Mouse (Mus musculus): ENCODE measurements around the gene Rad21l. TPM values are rescaled to one million over a fixed set of nuclear protein-coding genes. Genes with fewer than 3 reads are reported as not detected.

Rad21l gene
- total RNA-seq, 1 experiment, result 0.13 TPM

DNA sequence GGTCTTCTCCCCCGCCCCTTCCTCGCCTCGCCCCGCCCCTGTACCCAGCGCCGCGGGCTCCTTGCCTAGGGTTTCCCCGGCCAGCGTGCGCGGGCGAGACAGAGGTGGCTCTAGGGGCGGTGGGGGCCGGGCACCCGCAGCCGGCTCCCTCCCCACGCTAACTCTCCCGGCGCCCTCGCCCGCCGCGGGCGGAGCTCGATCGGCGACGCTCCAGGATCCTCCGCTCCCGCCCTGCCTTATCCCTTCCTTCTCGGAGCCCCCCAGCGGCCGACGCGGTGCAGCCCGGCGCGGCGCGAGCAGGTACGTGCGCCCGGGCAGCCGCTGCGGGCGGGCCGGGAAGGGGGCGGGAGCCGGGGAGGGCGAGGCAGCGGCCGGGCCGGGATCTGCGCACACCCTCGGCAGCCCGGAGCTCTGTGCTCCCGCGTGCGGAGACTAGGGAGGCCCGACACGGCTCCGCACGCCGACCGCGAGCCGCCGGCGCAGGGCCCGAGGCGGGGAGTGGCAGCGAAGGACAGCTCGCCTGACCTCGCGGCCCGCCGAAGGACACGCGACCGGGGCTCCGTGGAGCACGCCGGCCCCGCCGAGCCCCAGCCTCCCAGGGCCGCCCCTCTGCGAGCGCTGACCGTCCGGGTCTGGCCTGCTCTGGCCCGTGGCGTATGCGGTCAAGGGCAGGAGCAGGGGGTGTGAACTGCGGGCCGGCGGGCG is 34.0 kb upstream of the Rad21l start:
- no peaks in the 10 kb centered on the region for H3K36me3 ChIP-seq (ENCODE audit: control insufficient read depth, insufficient read depth, low read length, poor library complexity, severe bottlenecking)
- DNase-seq (ENCODE audit: low read depth, low spot score), result no peak
- H3K4me3 ChIP-seq (ENCODE audit: insufficient read depth in 1 of 2, low read depth in 1 of 2, low read length in 2 of 2, poor library complexity in 1 of 2, severe bottlenecking in 1 of 2), result peak overlapping the region; percentile 66 to 84
- H3K27ac ChIP-seq (ENCODE audit: insufficient read depth, low read depth, low read length, poor library complexity, severe bottlenecking), result no peak overlapping the region
- no peaks in the 10 kb centered on the region for H3K9me3 ChIP-seq (ENCODE audit: control insufficient read depth, insufficient read depth, low read depth, low read length)
- TF ChIP-seq HCFC1 (IDR thresholded peaks at IDR 0.05; ENCODE audit: borderline replicate concordance, insufficient read depth, low read length) (no peak), CHD2 (IDR thresholded peaks at IDR 0.05; ENCODE audit: low read depth, low read length) (no peak), ZNF384 (IDR thresholded peaks at IDR 0.05; ENCODE audit: low read depth, low read length) (no peak)
- H3K4me1 ChIP-seq (ENCODE audit: control insufficient read depth in 2 of 2, insufficient read depth in 2 of 2, low read length in 2 of 2, poor library complexity in 1 of 2), result peaks cover 0 to 9% of the 10 kb centered on the region in 2 experiments; a peak in 2 of 4 replicates
- H3K9ac ChIP-seq (ENCODE audit: insufficient read depth, low read depth, low read length, poor library complexity, severe bottlenecking), result peak overlapping the region; percentile 77
- in situ Hi-C loops (cut with MboI; ENCODE audit: low sequenced_read_pairs in 2 of 2, unreplicated experiment in 2 of 2), result no loop called here

DNA sequence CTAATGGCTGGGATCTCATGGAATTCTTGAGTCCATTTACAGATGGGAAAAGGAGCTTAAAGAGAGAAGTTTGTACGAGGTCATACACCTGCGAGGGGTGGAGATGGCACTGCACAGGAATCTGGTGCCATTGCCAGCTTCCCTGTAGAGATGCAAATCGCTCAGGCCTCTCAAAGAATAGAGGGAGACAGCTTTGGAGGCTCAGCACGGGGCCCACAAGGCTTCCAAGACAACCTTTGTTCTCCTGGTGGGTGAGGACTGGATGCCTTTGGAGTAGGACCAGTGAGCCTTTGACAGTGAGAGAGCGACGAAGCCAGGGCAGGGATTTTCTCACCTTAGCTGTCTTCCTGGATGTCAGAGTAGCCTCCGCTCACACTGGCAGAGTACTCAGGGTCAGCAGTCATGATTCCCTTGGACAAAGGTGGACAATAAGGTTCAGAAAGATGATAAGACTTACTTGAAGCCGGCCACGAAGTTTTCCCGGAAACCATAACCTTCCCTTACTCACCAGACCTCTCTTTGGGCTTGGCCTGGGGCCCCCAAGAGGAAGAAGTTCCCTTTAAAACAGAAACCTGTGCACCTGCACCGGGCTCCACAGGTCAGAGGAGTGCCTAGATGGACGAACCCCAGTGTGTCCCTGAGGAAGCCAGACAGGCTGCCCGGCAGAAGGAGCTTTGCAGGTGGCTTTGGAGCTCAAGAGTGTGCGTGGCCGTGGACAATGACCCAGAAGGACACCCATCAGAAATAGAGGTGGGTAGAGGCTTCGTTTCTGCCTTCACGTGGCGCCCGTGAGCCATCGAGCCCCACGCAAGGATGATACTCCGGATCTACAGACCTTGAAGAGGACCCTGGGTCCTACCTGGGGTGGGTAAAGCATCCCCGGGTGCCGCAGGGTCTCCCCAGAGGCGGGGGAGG is 33.2 kb upstream of the Rad21l start, which contains the start of gene Tmem74b:
Gene Tmem74b, plus strand, starts transcription at position 778 of the 915 bp plus-strand sequence.
- Histone ChIP-seq H3K4me1 (ENCODE audit: control insufficient read depth in 2 of 2, insufficient read depth in 2 of 2, low read length in 2 of 2, poor library complexity in 1 of 2) (peaks cover 0 to 9% of the 10 kb centered on the region in 2 experiments; a peak in 2 of 4 replicates), H3K36me3 (ENCODE audit: control insufficient read depth, insufficient read depth, low read length, poor library complexity, severe bottlenecking) (no peaks in the 10 kb centered on the region), H3K27ac (ENCODE audit: insufficient read depth, low read depth, low read length, poor library complexity, severe bottlenecking) (no peak within 1 kb of the TSS), H3K4me3 (ENCODE audit: insufficient read depth in 1 of 2, low read depth in 1 of 2, low read length in 2 of 2, poor library complexity in 1 of 2, severe bottlenecking in 1 of 2) (peak within 1 kb of the TSS; percentile 66 to 84), H3K9me3 (ENCODE audit: control insufficient read depth, insufficient read depth, low read depth, low read length) (no peaks in the 10 kb centered on the region), H3K9ac (ENCODE audit: insufficient read depth, low read depth, low read length, poor library complexity, severe bottlenecking) (peak within 1 kb of the TSS; percentile 77)
- no peak for DNase-seq (ENCODE audit: low read depth, low spot score)
- in situ Hi-C loops (cut with MboI; ENCODE audit: low sequenced_read_pairs in 2 of 2, unreplicated experiment in 2 of 2), result no loop called here
- TF ChIP-seq MAFK (IDR thresholded peaks at IDR 0.05; ENCODE audit: insufficient read depth, low read depth, low read length), result no peak
- TF ChIP-seq ZC3H11A (IDR thresholded peaks at IDR 0.05; ENCODE audit: borderline replicate concordance, low read depth, low read length), result no peak
- no peak for TF ChIP-seq CHD2 (IDR thresholded peaks at IDR 0.05; ENCODE audit: low read depth, low read length)
- TF ChIP-seq ZNF384 (IDR thresholded peaks at IDR 0.05; ENCODE audit: low read depth, low read length), result no peak
- no peak for TF ChIP-seq HCFC1 (IDR thresholded peaks at IDR 0.05; ENCODE audit: borderline replicate concordance, insufficient read depth, low read length)

DNA sequence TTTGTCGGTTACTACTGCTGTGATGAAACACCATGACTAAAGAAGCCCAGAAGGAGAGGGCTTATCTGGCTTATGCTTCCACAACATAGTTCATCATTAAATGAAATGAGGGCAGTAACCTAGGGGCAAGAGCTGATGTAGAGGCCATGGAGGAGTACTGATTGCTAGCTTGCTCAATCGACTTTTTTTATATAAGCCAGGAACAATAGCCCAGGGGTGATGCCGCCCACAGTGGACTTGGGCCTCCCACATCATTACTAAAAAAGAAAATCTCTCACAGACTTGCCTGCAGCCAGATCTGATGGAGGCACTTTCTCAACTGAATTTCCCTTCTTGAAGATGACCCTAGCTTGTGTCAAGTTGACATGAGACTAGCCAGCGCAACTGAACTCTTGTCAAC is 14.6 kb upstream of the Rad21l start:
- in situ Hi-C loops (cut with MboI; ENCODE audit: low sequenced_read_pairs in 2 of 2, unreplicated experiment in 2 of 2), result no loop called here
- H3K36me3 ChIP-seq (ENCODE audit: control insufficient read depth, insufficient read depth, low read length, poor library complexity, severe bottlenecking), result no peaks in the 10 kb centered on the region
- DNase-seq (ENCODE audit: low read depth, low spot score), result no peak
- no peak overlapping the region for H3K27ac ChIP-seq (ENCODE audit: insufficient read depth, low read depth, low read length, poor library complexity, severe bottlenecking)
- H3K9me3 ChIP-seq (ENCODE audit: control insufficient read depth, insufficient read depth, low read depth, low read length), result no peaks in the 10 kb centered on the region
- TF ChIP-seq ZC3H11A (IDR thresholded peaks at IDR 0.05; ENCODE audit: borderline replicate concordance, low read depth, low read length) (no peak), HCFC1 (IDR thresholded peaks at IDR 0.05; ENCODE audit: borderline replicate concordance, insufficient read depth, low read length) (no peak), MAFK (IDR thresholded peaks at IDR 0.05; ENCODE audit: insufficient read depth, low read depth, low read length) (no peak), ZNF384 (IDR thresholded peaks at IDR 0.05; ENCODE audit: low read depth, low read length) (no peak), CHD2 (IDR thresholded peaks at IDR 0.05; ENCODE audit: low read depth, low read length) (no peak)
- no peaks in the 10 kb centered on the region for H3K4me1 ChIP-seq (ENCODE audit: control insufficient read depth in 2 of 2, insufficient read depth in 2 of 2, low read length in 2 of 2, poor library complexity in 1 of 2)
- H3K4me3 ChIP-seq (ENCODE audit: insufficient read depth in 1 of 2, low read depth in 1 of 2, low read length in 2 of 2, poor library complexity in 1 of 2, severe bottlenecking in 1 of 2), result no peak overlapping the region
- H3K9ac ChIP-seq (ENCODE audit: insufficient read depth, low read depth, low read length, poor library complexity, severe bottlenecking), result no peak overlapping the region

GRCm38 (mm10) chr2:151682357-151682756 is 14.0 kb upstream of the Rad21l start:
- H3K4me1 ChIP-seq (ENCODE audit: control insufficient read depth in 2 of 2, insufficient read depth in 2 of 2, low read length in 2 of 2, poor library complexity in 1 of 2), result no peaks in the 10 kb centered on the region
- in situ Hi-C loops (cut with MboI; ENCODE audit: low sequenced_read_pairs in 2 of 2, unreplicated experiment in 2 of 2), result no loop called here
- H3K9ac ChIP-seq (ENCODE audit: insufficient read depth, low read depth, low read length, poor library complexity, severe bottlenecking), result no peak overlapping the region
- no peaks in the 10 kb centered on the region for H3K36me3 ChIP-seq (ENCODE audit: control insufficient read depth, insufficient read depth, low read length, poor library complexity, severe bottlenecking)
- H3K27ac ChIP-seq (ENCODE audit: insufficient read depth, low read depth, low read length, poor library complexity, severe bottlenecking), result no peak overlapping the region
- H3K4me3 ChIP-seq (ENCODE audit: insufficient read depth in 1 of 2, low read depth in 1 of 2, low read length in 2 of 2, poor library complexity in 1 of 2, severe bottlenecking in 1 of 2), result no peak overlapping the region
- no peak for DNase-seq (ENCODE audit: low read depth, low spot score)
- no peaks in the 10 kb centered on the region for H3K9me3 ChIP-seq (ENCODE audit: control insufficient read depth, insufficient read depth, low read depth, low read length)
- TF ChIP-seq ZNF384 (IDR thresholded peaks at IDR 0.05; ENCODE audit: low read depth, low read length) (no peak), ZC3H11A (IDR thresholded peaks at IDR 0.05; ENCODE audit: borderline replicate concordance, low read depth, low read length) (peak; percentile 26; the same call in 1 of the 2 replicates), HCFC1 (IDR thresholded peaks at IDR 0.05; ENCODE audit: borderline replicate concordance, insufficient read depth, low read length) (no peak), MAFK (IDR thresholded peaks at IDR 0.05; ENCODE audit: insufficient read depth, low read depth, low read length) (no peak), CHD2 (IDR thresholded peaks at IDR 0.05; ENCODE audit: low read depth, low read length) (no peak)

Measured in ES-E14 (cell line).